Mouse (Mus musculus) regulatory T cell (primary cell): Measurements from ENCODE around the gene Col13a1.

Source experiments
- in situ Hi-C: fragments of 300-600 bp; cut with MboI, MseI; formaldehyde crosslinking; loops from one replicate; pipeline ENCODE4 v1.15.1; 2025; ENCODE audit warnings: high pct_unique_total_duplicates

Col13a1 gene

DNA sequence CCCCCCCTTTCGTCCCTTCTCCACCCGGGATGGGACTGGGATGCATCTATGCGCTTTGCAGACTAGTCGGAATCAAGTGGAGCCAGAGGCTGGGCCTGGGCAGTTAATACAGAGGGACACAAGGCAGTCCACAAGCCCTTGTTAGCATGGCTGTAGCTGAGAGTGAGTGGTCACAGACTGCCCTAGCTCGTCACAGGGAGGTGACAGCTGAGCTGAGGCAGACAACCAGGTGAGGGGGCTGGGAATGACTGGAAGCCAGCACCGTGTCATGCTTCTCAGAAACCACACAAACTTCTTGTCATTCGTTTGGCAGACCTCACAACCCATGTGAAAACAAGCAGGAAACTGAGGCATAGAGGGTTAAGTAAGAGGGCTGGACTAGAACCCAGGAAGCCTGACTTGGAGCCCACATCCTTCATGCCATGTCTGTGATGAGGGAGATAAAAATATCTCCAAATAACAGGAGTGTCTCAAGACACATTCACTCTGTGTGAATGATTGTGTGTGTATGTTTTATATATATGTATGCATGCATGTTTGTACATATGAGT, 10.8 kb downstream of the Col13a1 start:
- in situ Hi-C loops: no loop called here

DNA sequence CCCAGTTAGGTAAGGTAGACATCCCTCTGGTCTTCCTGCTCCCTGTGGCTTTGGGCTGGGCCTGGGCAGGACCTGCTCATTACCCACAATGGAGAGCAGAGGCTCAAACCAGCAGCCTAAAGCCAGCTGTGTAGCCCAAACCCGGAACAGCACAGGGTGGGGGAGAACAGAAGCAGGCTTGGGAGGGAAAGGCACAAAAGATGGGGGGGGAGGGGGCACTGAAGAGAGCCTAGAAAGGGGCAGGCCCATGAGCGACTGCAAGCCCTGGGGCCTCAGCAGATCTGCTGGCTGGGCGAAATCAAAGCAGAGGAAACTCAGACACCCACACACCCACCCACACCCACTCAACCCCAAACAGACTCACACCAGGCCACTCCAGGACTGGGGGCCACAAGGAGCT, 11.7 kb downstream of the Col13a1 start:
- in situ Hi-C loops: no loop called here

GRCm38 (mm10) chr10:61965386-61965841, 13.5 kb downstream of the Col13a1 start:
- in situ Hi-C loops: no loop called here

DNA sequence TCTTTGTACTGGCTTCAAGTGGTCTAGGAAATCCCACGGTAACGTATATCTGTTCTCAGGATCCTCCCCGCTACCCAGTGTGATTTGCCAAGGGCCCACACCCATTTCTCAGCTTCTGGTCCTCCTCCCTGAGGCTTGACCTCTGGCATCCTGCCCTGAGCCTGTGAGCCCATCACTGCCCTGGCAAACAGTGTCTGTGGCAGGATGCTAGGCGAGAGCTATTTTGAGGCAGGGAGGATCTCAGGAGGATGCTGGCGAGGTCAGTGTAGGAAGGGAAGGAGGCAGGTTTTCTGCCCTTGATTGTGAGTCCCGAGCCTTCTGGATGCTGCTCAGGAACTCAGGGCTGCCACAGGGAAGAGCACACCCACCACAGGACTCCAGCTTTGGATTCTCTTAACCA, 22.2 kb downstream of the Col13a1 start:
- in situ Hi-C loops: no loop called here

DNA sequence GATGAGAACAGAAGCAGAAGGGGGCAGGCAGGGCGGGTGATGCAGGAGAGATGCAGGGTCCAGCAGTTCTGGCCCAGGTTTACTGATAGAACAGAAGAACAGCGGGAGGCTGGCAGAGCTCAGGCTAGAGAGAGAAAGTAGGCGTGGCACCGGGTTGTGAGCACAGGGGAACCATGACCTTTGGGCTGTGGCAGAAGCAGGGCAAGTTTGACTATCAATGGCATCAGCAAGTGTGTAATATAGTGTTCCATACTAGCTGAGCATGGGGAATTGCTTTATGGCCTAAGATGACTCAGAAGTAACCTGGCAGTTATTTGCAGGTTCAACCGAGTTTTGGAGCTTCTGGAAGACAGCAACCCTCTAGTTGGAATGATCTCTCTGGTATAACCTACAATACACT, 25.0 kb downstream of the Col13a1 start:
- in situ Hi-C loops: no loop called here

DNA sequence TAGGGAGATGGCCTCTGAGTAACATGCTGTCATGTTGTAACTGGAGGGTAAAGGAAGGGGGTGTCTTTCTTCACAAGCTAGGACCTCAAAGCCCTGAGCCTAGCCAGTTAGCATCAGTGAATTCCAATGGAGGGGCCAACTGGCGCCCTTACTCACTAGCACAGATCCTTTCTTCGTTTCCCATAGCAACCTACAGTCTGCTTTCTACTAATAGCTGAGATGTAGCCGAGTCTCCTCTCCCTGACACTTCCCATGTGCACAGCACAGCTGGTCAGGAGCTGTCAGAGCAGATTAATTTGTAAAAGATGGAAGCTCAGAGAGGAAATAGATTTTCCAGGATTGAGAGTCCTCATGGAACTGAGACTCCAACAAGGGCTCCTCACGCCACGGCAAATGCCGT, 29.4 kb downstream of the Col13a1 start:
- in situ Hi-C loops: no loop called here

DNA sequence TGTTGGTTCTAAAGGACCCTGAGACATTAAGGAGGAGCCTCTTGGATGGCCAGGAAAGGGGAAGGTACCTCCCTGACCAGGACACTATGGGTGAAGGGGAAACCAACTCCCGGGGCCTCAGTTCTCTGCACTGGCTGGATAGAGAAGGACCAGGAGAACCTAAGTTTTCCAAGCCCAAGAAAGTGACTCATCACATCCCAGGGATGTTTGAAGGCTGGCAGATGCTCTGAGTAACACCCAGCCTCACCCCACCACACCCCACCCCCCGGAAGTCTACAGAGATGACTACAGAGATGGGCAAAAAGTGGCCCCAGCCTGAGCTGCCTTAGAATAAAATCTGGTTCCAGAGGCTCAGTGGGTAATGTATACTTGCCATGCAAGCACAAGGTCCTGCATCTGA, 34.5 kb downstream of the Col13a1 start:
- in situ Hi-C loops: no loop called here

- in situ Hi-C loops: no loop called here
Measured at GRCm38 (mm10) chr10:61943480-61943879, 35.4 kb downstream of the Col13a1 start.

DNA sequence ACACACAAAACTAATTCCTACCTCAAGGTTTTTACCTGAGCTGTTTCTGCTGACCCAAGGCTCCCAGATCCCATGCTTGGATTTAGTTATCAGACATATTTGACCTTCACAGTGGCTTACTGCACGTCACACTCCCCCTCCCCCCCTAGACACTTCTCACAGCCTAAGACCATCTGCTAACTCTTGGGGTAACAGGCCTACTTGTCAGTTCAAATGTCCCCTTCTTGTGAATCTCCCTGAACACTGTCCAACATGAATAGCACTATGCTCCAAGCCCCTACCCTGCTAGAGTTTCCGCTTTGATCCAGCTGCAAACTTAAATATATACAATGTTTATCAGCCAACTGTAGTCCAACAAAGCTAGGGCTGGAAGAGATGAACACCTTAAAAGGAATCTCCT, 36.2 kb downstream of the Col13a1 start:
- in situ Hi-C loops: no loop called here

DNA sequence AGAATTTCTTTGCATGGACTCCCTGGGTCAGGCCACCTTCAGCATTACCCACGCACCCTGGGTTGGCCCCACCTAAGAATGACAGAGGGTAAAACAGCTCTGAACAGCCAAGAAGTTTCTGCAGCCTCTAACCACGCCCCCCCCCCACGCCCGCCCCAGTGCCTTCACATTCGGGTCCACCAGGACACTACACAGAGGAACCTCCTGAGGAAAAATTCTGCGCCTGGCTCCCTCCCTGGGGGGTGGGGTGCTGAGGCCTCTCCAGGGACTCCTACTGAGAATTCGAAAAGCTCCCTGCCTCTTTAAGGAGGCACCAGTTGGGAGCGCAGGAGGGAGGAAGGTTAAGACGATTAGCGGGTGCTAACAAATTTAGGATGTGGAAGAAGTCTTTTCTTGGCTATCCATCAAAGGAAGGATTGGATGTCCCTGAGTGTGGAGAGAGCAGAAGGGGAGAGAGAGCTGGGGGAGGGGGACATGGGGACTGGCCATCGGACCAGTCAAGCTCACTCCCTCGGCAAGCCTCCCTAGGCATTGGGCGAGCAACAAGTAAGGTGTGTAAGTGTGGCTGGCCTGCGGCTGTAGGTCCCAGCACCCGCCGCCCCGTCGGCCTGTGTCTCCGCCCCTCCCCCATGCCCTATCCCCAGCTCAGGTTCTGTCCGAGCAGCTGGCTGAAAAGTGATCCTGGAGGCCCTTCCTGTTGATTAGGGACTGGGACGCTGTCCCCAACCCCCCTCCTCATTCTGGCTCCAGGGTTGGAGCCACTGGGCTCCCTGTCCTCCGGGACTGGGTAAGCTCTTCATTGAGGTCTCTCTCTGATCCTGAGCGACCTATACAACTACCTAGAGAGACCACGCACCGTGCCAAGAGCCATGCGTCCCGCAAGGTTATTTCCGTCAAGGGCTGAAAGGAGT, 42.4 kb downstream of the Col13a1 start:
- in situ Hi-C loops: no loop called here

DNA sequence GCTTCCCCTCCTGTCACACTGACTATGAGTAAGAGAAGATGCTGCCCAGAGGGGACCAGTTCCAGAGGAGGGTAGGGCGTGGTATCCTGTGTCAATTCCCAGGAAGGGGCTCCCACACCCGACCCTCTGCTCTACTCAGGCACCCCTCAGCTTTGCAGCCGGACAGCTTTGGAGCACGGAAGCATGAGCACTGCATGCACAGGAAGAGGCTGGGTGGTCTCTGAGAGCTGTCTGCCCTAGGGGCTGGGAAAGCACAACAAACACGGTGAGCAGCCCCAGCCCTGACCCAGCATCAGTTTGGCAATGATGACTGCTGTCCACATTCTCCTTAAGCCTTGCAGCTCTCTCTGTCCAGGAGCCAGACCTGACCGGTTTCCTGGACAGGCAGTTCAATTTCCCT, 47.2 kb downstream of the Col13a1 start:
- in situ Hi-C loops: no loop called here

DNA sequence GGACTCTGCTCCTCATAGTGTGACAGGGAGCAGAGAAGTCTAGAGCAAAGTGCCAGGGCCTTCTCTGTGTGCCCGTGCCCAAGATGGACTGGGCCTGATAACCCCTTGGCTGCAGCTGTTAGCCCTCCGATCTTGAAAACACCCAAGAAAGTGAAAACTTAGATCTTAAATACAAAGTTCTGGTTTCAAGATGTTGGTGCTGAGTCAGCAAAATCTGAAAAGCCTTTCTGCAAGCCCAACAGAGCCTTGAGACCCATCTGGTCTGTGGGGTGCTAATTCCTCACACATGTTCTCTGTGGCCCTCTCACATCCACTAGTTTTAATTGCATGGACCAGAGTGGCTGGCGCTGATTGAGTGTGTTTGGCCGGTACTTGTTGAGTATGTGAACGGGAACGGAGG, 49.0 kb downstream of the Col13a1 start:
- in situ Hi-C loops: no loop called here

DNA sequence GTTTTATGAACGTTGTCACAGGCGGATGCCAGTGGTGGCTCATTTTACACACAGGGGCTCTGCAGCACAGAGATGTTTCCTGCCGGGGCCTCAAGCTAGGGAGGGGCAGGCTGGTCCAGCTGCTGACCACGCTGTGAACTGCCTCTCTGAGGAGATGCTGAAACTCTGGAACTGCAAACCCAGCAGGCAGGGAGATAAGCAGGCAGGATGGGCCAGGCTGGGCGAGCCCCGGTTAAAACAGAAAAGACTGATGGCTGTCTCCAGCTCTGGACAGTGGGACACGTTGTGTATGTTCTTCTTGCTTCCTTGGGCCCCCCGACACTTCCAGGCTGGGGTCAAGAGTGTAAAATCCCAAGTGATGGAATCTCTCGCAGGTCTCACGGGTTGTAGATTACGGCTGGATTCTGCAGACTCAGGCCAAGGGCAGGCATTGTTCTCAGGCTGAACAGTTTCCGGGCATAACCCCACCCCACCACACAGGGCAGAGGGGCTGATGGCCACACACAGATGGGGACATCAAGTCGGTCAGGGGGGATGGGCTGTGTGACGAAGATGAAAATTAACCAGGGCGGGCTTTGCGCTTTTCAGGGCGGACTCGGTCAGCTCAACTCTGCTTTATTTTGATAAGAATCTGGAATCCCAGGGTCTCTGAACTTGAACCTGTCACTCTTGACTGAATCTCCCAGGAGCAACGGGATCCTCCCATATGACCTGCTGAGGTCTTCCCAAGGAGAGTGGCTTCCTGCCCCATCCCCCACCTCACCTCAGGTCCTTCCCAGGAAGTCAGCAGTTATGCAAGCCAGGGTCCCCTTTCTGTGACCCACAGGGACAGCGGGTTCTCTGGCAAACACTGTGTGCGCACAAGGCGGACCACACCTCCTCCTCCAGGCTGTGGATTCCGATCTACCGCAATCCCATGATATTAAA, 49.9 kb downstream of the Col13a1 start:
- in situ Hi-C loops: no loop called here

DNA sequence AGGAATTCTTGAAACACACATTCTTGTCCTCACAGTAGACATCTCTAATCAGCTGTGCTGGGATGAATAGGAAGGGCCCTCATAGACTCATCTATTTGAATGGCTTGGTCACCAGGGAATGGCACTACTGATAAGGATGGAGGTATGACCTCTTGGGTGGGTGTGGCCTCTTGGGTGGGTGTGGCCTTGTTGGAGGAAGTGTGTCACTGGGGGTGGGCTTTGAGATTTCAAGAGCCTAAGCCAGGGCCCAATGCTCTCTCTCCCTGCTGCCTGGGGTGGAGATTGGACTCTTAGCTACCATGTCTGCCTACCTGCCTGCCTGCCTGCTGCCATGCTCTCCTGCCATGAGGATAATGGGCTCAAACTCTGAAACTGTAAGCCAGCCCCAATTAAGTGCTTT, 53.2 kb downstream of the Col13a1 start:
- in situ Hi-C loops: no loop called here

DNA sequence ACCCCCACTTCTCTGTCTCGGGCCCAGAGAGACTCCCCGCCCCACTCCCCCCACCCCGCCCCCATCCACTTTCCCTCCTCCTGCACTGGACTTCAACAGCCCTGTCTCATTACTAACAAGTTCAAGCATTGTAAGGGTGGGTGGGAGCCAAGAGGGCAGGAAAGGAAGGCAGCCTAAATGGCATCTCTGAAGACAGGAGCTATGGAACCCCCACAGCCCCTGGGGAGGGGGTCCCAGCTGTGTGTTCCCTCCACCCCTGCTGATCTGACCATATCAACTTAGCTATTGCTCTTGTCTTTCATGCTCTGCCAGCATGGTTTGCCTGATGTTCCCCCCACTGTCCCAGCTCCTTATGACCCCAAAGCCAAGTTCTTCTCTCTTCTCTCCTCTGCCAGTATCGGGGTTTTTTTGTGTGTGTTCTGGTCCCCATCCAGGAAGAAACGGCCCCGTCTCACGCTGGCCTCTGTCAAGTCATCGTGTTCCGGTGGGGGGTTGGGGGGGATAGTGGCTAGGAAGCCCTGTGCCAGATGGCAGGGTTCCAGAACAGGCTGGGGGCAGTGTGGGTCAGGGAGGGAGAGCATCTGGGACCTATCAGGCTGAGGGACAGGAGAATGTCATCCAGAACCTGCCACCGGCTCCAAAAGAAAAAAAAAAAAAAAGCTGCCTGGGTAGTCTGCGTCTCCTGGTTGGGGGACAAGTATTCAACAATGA, 58.1 kb downstream of the Col13a1 start:
- in situ Hi-C loops: no loop called here

DNA sequence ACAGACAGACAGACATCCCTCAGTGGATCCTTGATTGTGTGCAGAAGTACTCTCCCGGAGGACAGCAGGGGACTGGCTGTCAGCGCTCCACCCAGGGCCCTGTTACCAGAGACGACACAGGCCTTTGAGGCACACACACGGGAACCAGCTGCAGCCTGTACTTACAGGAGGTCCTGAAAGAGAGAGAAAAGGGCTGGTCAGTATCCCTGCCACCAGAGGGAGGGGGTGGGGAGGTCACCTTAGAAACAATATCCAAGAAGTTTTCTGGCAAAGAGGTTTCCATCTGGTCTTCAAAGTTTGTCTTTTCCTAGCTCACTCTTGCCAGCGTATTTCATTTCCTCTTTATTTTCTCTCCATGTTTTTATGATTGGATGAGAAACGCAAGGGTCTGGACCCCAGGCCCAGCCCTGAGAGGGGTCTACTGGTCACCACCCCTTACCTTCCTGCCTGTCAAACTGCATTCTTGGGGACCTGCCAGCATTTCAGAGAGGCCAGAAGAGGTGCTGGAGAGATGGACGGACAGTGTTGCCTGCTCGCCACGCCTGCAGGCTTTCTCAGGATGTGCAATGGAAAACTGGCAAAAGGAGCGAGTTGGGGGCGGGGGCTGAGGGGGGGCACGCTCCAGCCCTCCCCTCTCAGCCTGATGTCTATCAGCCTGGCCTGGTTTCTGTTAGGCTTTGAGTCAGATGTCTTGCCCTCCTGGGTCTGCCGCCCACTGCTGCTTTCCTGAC, 58.8 kb downstream of the Col13a1 start:
- in situ Hi-C loops: no loop called here

GRCm38 (mm10) chr10:61919496-61919895, 59.4 kb downstream of the Col13a1 start:
- in situ Hi-C loops: no loop called here

DNA sequence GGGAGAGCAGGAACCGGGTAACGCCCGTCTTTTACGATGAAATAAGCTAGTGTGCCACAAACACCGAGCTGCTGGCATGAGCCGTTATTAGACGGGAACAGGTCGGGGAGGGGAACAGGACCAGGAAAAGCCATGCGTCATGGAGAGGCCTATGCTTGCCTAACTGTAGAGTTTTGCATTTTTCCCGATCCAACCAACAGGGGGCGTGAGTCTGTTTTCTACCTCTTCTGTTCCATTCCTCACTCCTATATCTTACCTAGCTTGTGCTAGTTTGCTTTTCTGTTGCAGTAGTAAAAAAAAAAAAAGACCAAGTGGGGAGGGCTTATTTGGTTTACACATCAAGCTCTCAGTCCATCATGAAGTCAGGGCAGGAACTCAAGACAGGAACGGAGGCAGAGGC, 61.8 kb downstream of the Col13a1 start:
- in situ Hi-C loops: no loop called here

DNA sequence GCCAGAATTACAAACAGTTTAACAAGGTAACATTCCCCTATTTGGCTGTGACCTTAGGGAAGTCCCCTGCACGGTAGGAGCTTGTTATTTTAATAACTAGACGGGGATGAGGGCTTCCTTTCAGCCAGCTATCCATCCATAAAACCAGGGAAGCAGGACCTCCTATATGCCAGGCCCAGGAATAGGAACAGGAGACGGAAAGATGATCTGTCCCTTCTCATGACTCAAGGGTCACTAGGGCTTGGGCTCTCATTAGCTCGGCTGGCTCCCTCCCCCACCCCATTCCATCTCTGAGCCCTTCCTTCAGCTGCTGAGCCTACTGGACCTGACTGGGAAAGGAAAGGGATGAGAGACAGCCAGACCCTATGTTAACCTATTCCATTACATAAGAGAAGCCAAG, 67.1 kb downstream of the Col13a1 start:
- in situ Hi-C loops: no loop called here

- in situ Hi-C loops: no loop called here
Measured at GRCm38 (mm10) chr10:61909004-61909403, 69.9 kb downstream of the Col13a1 start.

- in situ Hi-C loops: no loop called here
Measured at GRCm38 (mm10) chr10:61906226-61906625, 72.7 kb downstream of the Col13a1 start.
